Mouse (Mus musculus) ovary, postnatal 10 days (tissue): ENCODE data around the gene Hmox2.
"Not testable (repeated sequence)": the region's sequence is repeated elsewhere in the genome, so short reads cannot be mapped to it uniquely, and the experiment has no call there.

ENCODE experiments used
- DNase-seq: peaks from one replicate; pipeline ENCODE4 v3.0.0; 2022; ENCODE audit warnings: low spot score

The Hmox2 gene

GRCm38 (mm10) chr16:4725266-4725665, 895 bp upstream of the Hmox2 start:
- DNase-seq: no peak

- DNase-seq: no peak
Observed at GRCm38 (mm10) chr16:4726528-4727128, 467 bp downstream of the Hmox2 start.

DNA sequence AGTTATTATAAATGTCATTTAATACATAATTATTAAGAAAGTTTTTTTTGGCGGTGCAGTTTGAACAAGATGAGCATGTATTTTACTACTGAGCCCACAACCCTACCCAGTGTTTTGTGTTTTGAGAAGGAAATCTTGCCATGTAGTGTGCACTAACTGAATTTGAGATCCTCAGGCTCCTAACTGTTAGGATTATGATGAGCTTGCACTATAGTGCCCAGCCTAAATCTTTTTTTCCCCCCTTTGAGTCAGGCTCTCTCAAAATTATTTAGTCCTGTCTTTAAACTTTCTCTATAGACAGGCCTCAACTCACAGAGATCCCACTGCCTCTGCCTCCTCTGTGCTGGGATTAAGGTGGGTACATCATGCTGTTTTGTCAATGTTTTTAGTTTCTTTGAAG, 1.4 kb downstream of the Hmox2 start:
- no peak for DNase-seq

DNA sequence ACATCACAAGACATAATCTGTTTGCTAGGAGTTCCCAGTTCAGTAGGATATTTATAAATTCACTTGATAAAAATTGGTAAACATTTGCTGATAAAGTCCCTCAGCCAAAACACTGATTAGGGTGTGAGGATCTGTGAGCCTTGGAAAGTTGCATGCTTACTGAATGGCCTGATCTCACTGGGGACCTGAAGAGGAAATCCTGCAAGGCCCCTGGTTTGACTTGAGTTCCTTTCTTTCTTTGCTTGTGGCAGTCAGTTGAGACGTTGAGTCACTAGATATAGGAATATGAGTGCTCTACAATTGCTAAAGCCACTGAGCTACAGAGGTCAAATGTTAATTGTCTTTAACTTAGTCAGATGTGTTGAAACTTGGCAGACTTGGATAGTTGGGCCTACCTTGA, 1.8 kb downstream of the Hmox2 start:
- no peak for DNase-seq

DNA sequence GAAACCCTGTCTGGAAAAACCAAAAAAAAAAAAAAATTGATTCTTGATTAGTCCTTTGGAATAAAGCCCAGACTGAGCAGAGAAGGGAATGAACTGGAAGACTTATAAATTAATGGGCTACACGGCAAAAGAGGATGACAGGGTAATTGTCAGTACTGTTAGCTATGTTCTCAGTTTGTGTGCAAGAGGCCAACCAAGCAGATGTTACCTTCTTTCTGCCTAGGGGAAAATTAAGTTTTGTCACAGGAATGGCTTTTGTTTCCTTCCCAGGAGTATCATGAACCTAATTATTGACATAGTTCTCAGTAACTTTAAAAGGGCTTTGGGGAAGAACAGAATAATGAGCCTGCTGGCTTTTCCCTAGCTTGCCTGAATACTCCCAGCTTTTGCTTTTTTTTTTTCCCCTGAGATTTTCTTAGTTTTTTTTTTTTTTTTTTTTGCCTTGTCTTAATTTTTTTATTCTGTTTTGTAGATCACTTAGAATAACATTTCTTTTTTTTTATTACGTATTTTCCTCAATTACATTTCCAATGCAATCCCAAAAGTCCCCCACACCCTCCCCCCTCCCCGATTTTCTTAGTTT, 4.7 kb downstream of the Hmox2 start:
- no peak for DNase-seq

- DNase-seq: no peak
Observed at GRCm38 (mm10) chr16:4736262-4736661, 10.1 kb downstream of the Hmox2 start.

DNA sequence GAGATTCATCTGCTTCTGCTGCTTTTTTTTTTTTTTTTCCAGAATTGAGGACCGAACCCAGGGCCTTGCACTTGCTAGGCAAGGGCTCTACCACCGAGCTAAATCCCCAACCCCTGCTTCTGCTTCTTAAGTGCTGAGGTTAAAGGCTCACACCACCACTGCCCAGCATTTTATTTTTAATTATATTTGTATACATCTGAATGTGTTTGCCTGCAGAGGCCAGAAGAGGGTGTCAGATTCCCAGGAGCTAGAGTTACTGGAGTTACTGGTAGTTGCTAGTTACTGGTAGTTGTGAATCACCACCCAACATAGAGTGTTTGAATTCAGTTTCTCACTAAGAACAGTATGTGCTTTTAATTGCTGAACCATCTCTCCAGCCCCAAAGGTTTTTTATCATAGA, 13.8 kb downstream of the Hmox2 start:
- DNase-seq: no peak

GRCm38 (mm10) chr16:4742186-4742585, 16.0 kb downstream of the Hmox2 start:
- DNase-seq: no peak

GRCm38 (mm10) chr16:4752155-4752554, 26.0 kb downstream of the Hmox2 start:
- DNase-seq: no peak

- DNase-seq: no peak
Observed at GRCm38 (mm10) chr16:4754045-4754444, 27.9 kb downstream of the Hmox2 start.

GRCm38 (mm10) chr16:4756660-4757335, 30.6 kb downstream of the Hmox2 start:
- DNase-seq: not testable (repeated sequence)

DNA sequence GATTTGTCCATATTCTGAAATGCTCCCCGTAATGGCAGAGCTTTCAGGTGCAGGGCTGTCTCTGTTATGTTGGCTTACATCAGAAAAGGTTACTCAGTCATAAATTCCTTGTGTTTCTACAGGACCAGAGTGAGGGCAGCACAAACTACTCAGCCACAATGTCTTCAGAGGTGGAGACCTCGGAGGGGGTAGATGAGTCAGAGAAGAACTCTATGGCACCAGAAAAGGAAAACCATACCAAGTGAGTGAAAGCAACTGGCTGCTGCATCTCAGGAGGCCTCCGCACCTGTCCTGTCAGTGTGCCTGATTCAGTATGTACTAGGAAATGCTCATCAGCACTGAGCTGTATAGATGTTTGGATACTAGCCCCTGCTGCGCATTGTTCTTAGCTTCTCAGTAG, 36.3 kb downstream of the Hmox2 start:
- no peak for DNase-seq

DNA sequence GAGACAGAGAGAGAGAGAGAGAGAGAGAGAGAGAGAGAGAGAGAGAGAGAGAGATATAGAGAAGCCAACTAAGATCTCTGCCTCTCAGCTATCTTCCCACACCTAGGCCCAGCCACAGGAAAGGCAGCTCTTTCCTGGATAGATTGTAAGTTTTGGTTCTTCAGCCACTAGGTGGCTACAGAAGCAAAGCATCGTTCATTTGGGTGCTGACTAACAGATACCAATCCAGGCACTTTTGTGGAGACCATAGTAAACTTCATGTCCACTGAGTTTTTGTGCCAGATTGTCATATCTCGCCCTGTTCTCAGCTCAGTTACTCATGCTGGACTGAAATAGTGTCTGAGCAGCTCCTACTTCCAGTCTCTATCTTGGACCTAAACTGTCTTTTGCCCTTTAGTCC, 37.1 kb downstream of the Hmox2 start:
- no peak for DNase-seq

DNA sequence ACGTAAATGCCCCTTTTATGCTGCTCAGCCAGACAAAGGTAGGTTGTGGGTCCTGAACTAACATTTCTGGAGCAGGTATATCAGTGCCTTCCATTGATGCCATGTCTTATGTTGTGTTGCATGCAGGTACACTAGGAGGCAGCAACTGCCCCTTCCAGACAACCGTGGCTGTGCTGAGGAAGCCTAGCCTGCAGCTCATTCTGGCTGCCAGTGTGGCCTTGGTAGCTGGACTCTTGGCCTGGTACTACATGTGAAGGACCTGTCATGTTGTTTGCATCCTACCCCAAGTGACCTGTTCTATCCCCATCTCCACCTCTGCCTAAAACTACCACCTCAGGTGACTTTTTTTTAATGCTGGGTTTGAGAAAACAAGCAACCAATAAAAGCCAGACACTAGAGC, 39.7 kb downstream of the Hmox2 start:
- DNase-seq: no peak

DNA sequence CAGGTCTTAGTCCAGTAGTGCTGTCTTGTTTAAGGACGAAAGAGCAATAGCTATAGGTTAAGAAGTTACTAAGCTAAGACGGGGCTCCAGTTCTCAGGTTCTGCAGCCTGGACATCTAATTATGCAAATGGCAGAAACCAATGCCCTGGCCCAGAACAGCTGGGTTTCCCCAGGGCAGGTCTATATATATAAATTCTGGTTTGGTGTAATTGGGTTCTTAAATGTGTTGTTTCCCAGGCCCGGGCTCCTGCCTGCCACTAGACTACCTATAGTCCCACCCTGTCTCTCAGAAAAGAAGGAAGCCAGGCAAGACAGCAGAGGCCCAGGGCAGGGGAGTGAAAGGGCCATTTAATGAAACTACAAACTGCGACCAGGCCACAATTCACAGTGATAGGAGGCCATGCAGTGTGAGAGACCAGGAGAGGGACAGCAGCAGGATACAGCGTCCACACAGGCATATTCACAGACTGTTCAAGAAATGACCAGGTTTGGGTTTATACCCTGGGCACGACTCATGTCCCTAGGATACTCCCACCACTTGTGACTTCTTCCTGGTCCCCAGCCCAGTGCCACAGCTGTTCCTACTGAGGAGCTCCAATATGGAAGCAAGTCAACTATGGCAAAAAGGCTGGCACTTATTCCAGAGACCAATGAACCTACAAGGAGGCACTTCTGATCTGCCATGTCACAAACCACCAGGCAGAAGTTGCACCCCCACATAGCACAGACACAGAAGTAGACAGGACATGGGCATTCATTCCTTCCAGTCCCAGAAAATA, 41.0 kb downstream of the Hmox2 start:
- DNase-seq: no peak

DNA sequence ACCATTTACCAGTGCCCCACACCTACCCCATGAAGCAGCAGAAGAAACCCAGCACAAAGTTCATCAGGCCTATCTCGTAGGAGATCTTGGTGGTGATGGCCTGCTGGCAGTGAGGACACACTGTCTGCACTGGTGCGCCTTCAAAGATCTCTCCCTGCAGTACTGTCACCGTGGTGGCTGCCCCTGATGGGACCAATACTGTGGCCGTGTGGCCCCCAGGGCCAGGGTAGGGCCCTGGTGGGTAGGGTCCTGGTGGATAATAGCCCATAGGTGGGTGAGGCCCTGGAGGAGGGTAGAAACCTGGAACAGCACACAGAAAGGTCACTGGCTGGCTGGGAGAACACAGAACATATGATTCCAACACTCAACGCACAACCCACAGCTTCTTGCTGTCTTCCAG, 42.6 kb downstream of the Hmox2 start:
- no peak for DNase-seq

GRCm38 (mm10) chr16:4773289-4773970, 47.3 kb downstream of the Hmox2 start:
- no peak for DNase-seq

DNA sequence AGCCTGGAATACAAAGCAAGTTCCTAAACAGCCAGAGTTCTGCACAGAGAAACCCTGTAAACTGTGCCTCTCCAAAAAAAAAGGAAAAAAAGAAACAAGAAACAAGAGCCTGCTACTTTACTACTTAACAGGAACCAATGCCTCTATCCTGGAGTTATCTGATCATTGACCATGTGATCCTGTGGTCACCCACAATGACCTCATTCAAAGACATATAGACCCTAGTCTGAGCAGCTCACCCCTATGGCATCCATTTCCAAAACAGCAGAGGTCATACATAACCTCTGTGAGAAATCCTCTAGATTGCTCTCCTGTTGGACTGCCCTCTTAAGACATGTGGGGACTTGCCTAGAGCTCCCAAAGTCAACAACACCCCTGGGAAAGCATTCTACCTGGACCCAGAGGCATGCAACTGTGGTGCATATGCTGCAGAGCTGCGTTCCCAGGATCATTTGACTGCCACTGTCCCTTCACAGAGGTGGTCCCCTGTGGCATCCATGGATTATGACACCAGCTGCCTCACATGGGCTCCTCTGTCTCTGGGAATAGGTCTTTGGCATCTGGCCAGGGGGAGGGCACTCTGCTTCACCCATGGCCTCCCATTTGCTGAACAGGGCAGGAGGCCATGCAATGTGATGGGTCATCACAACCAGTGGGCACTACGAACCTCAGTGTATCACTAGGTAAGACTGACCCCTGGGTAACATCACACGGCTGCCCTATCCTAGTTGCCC, 51.2 kb downstream of the Hmox2 start:
- DNase-seq: no peak

DNA sequence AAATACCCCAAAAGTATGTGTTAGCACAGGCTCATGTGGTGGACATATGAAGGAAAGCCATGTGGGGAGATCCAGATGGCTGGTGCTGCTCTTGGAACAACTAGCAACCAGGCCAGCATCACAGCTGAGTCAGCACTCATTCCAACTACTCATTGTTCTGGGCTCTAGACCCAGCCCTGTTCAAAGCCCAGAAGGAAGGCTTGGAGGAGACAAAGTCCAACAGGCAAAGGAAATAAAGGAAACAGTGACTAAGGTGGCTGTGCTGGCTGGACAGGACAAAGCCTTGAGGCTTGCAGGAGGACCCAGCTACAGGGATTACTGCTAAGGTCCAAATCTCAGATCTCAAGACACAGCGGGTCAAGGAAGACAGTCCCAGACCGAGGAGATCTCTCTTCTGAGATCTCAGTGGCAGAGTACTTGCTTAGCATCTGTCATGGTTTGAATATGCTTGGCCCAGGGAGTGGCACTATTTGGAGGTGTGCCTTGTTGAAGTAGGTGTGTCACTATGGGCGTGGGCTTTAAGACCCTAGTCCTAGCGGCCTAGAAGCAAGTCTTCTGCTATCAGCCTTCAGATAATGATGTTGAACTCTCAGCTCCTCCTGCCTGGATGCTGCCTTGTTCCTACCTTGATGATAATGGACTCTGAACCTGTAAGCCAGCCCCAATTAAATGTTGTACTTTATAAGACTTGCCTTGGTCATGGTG, 51.9 kb downstream of the Hmox2 start:
- no peak for DNase-seq

GRCm38 (mm10) chr16:4778940-4779339, 52.8 kb downstream of the Hmox2 start:
- DNase-seq: no peak
